Mouse (Mus musculus) intestine, embryonic 14.5 days (tissue): ENCODE measurements around the gene Slc35c1. TPM values are rescaled to one million over a fixed set of nuclear protein-coding genes. Genes with fewer than 3 reads are reported as not detected.

Experiments
- ATAC-seq: fragments of 200-750 bp; cut with Nextera tagmentation; replicated peaks from 2 replicates; pipeline ENCODE4 v1.8.0; 2017; ENCODE audit warnings: low read depth, moderate number of reproducible peaks, moderate TSS enrichment, moderate library complexity; ENCODE audit not compliant: low FRiP score, low TSS enrichment
- DNase-seq: peaks from one replicate; pipeline ENCODE4 v3.0.0-alpha.2; 2018; ENCODE audit warnings: low spot score
- H3K27ac ChIP-seq: fragments of 300-500 bp; sonication (generic); 2 replicates; pipeline ENCODE4 v1.5.1; 2014; ENCODE audit warnings: low read depth, mild to moderate bottlenecking, control low read depth
- H3K27me3 ChIP-seq: fragments of 300-500 bp; sonication (generic); replicated peaks from 2 replicates; pipeline ENCODE4 v1.6.1; 2014; ENCODE audit warnings: low read length, control low read depth; ENCODE audit not compliant: control insufficient read depth, insufficient read depth
- H3K36me3 ChIP-seq: fragments of 300-500 bp; sonication (generic); 2 replicates; pipeline ENCODE4 v1.6.1; 2014; ENCODE audit warnings: low read length, control low read depth; ENCODE audit not compliant: control insufficient read depth, insufficient read depth
- H3K4me1 ChIP-seq: fragments of 300-500 bp; sonication (generic); replicated peaks from 2 replicates; pipeline ENCODE4 v1.6.1; 2014; ENCODE audit warnings: low read length, control low read depth, mixed read lengths; ENCODE audit not compliant: control insufficient read depth, insufficient read depth
- H3K4me2 ChIP-seq: fragments of 300-500 bp; sonication (generic); 2 replicates; pipeline ENCODE4 v1.6.1; 2014; ENCODE audit warnings: low read length
- H3K4me3 ChIP-seq: fragments of 300-500 bp; sonication (generic); 2 replicates; pipeline ENCODE4 v1.5.1; 2014; ENCODE audit warnings: low read depth, low read length, control low read depth, mixed read lengths
- H3K9ac ChIP-seq: fragments of 300-500 bp; sonication (generic); 2 replicates; pipeline ENCODE4 v1.6.1; 2014; ENCODE audit warnings: mild to moderate bottlenecking, low read length
- H3K9me3 ChIP-seq: fragments of 300-500 bp; sonication (generic); 2 replicates; pipeline ENCODE4 v1.6.1; 2016; ENCODE audit warnings: low read length, control low read depth; ENCODE audit not compliant: control insufficient read depth
- WGBS: fragments of 180-500 bp; shearing (Covaris S2); extraction: QIAGEN DNeasy Blood & Tissue Kit; methylation state at CpG from one replicate; pipeline ENCODE4 v1.1.7; 2014; 5-methylcytosine and 5-hydroxymethylcytosine counted together
- polyA plus RNA-seq: library from polyadenylated mRNA; unstranded; fragments of >200 nt; fragmentation: Nextera tagmentation; extraction: Ambion mirVana; gene quantifications from 2 replicates; pipeline ENCODE4 v1.2.1, GENCODE M21; 2014

The Slc35c1 gene
- polyA plus RNA-seq, 1 experiment from 2014 or later: 30.2 TPM

DNA sequence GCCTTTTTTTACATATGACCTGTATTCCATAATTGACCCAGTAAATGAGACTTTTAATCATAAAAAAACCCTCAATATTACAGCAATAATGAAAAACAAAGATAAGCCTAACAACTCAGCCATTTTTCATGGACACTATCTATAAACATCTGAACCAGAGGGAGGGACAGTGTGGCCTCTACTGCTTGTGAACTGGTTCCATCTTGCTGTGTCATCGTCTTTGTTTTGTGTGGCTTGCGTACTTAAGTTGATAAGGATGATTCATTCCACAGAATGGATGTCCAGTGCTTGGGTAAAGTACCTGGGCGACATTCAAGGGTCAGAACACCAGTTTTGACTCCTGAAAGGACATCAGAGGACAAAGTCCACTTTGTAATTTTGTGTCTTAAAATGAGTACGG is 23.0 kb downstream of the Slc35c1 start:
- Histone ChIP-seq H3K9me3 (no peaks in the 10 kb centered on the region), H3K4me2 (no peak overlapping the region), H3K27me3 (no peaks in the 10 kb centered on the region; the same call in 1 of the 2 replicates), H3K4me1 (peaks cover 11% of the 10 kb centered on the region), H3K4me3 (no peak overlapping the region), H3K9ac (no peak overlapping the region), H3K36me3 (no peaks in the 10 kb centered on the region), H3K27ac (no peak overlapping the region)
- WGBS: 78% methylated on average over 4 of the region's 4 CpGs
- no peak for DNase-seq
- no peak for ATAC-seq

DNA sequence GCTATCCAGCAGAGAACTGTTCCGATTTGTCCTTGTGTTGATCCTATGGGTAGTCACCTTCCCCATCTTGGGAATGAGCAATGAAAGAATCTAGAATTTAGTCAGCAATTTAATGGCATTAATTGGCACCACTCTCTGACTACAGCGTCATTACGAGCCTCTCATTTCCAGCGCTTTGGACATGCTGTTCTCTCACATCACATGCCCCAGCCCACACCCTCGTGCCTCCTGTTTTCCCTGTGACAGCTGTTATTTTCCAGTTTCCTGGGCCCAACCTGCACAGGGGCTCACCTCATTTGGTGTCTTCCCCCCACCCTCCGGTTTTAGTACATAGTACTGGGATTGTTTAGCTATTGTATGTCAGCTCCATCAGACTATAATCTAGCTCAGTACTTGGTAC is 25.3 kb downstream of the Slc35c1 start:
- H3K27me3 ChIP-seq: no peaks in the 10 kb centered on the region; the same call in 1 of the 2 replicates
- no peaks in the 10 kb centered on the region for H3K9me3 ChIP-seq
- WGBS: 55% methylated on average over 6 of the region's 6 CpGs
- peak overlapping the region; percentile 46; the same call in 1 of the 2 replicates for H3K9ac ChIP-seq
- no peaks in the 10 kb centered on the region for H3K36me3 ChIP-seq
- H3K27ac ChIP-seq: no peak overlapping the region
- H3K4me3 ChIP-seq: no peak overlapping the region
- ATAC-seq (no peak), DNase-seq (no peak)
- H3K4me1 ChIP-seq: peaks cover 34% of the 10 kb centered on the region
- 0 out of 2 replicates have a peak overlapping the region, but pooled peaks have one; percentile 90 for H3K4me2 ChIP-seq

DNA sequence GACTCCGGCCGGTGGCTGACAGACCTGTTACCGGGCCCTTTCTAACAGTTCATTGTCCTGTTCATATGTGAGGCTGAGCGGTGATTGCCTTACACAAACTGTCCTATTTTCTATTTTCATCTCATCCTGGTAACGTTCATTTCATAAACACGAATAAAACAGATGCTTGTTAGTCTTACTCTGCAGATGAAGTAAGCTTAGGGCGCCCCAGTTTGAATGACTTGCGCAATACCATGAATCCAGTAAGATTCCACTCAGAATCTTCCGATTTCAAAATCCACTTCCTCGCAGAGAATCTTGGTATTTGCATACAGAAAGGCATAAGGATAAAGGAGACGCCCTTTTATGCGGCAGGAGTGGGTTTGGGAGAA is 26.0 kb downstream of the Slc35c1 start:
- 8% methylated on average over 12 of the region's 12 CpGs for WGBS
- Histone ChIP-seq H3K27ac (no peak overlapping the region), H3K36me3 (no peaks in the 10 kb centered on the region), H3K4me1 (peaks cover 36% of the 10 kb centered on the region), H3K9me3 (no peaks in the 10 kb centered on the region), H3K4me2 (peak overlapping the region; percentile 90), H3K27me3 (no peaks in the 10 kb centered on the region; the same call in 1 of the 2 replicates), H3K4me3 (peak overlapping the region; percentile 94), H3K9ac (peak overlapping the region; percentile 46)
- ATAC-seq (no peak), DNase-seq (no peak)

DNA sequence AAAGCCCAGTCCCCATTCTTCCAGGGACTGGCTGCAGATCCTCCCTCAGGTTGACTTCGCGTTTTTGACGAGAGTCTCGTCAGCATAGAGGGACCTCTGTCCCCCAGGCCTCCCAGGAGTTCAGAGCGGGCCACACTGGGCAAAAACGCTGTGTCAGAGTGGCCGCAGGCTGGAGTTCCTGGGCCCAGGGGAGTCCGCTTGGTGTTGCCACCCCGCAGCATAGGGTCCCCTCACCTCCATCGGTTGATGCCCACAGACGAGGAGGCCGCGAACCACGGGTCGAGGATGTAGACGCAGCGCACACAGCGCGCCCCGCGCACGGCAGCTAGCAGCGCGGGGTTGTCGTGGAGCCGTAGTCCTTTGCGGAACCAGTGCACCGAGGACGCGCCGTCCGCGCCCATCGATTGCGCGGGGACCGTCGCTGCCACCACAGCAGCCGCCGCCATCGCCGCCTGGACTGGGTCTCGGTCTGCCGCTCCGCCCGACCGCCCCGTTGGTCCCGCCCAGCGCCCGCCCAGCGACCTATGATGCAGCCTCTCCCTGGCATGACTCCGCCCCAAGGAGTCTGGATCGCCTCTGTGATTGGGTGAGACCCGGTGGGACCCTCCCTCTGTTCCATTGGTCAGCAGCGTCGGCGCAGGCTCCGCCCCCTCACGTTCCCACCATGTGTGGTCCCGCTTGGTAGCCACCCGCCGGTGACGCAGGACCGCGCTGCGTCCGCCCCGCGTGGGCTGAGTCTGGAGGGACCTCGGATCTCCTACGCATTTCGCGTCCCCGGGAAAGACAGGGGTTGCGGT is 26.6 kb downstream of the Slc35c1 start, which contains the start of gene Cry2:
Gene Cry2 (minus strand): TSS at position 466 of the 797 bp plus-strand sequence.
- ATAC-seq: peak; percentile 98
- Histone ChIP-seq H3K4me3 (peak within 1 kb of the TSS; percentile 94), H3K27ac (no peak within 1 kb of the TSS; the same call in 1 of the 2 replicates), H3K4me2 (peak within 1 kb of the TSS; percentile 90), H3K27me3 (no peaks in the 10 kb centered on the region; the same call in 1 of the 2 replicates), H3K9me3 (no peaks in the 10 kb centered on the region), H3K36me3 (no peaks in the 10 kb centered on the region), H3K4me1 (peaks cover 36% of the 10 kb centered on the region), H3K9ac (peak within 1 kb of the TSS; percentile 81)
- DNase-seq: peak; percentile 99
- under 1% methylated on average over 73 of the region's 76 CpGs for WGBS

DNA sequence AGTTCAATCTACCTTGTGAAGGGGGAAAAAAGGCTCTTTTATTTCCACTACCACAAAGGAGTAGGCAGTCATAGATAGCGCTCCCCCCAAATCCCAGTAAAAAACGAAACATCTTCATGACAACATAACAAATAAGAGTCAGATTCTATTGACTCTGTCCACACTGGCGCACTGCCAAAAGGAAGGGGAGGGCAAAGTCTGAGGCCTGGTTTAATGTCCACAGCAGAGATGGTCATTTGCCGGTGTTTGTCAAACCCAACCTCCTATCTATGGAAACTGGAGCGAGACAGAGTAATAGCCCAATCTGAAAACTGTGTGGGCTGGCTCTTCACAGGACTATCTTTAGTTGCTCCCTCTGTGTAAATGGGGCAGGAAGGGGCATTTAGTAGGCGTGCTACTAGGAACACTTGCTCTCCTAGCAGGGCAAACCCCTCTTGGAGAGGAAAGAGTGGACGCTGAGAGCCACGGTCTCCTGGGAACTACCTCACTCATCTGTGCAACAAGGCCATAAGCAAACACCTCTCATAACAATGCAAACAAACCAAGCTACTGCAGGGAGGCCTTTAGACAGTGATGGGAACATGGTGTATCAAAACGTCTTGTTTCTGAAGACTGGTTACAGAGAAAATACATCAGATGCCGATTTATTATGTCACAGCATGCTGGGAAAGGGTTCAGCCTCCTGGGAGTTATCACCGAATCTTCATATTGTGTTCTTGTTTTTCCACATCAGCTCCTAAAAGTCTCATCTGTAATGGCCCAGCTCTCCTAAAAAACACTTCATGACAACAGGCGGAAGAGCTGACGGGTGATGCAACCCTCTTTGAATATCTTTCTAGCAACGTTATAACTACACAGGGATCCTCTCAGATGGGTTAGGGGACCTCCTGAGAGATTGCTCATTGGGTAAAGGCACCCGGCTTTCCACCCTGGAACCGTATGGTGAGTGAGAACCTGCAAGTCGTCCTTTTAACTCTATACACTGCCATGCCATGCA is 27.7 kb downstream of the Slc35c1 start:
- no peaks in the 10 kb centered on the region for H3K36me3 ChIP-seq
- H3K4me3 ChIP-seq: peak overlapping the region; percentile 94
- H3K4me2 ChIP-seq: peak overlapping the region; percentile 90
- no peak for DNase-seq
- WGBS: 45% methylated on average over 17 of the region's 17 CpGs
- peak overlapping the region; percentile 81 for H3K9ac ChIP-seq
- ATAC-seq: no peak
- no peaks in the 10 kb centered on the region; the same call in 1 of the 2 replicates for H3K27me3 ChIP-seq
- H3K4me1 ChIP-seq: peaks cover 46% of the 10 kb centered on the region
- H3K9me3 ChIP-seq: no peaks in the 10 kb centered on the region
- no peak overlapping the region for H3K27ac ChIP-seq

DNA sequence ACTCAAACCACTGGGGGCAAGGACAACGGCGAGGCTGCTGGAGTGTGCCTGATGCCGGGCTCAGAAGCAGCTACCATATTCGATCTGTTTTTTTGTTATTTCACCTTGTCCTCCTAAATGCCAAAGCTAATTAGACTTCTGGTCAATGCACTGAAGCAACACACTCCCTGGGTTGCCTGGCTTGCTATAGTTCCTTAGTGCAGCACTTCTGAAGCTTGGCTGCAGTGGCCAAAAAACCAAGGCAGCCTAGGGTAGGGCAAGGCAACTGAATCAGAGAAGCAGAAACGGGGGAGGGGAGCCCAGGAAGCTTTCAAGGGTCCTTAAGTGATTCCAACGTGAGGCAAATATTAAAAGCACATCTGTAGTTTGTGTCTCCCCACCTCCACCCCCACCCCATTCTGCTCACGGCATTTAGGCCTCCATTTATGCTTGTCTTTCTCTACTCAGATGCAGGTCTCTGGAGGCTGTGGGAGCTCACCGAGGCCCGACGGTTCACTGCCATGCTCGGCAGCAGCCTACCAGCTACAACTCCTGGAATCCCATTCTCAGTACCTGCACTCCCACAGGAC is 28.6 kb downstream of the Slc35c1 start:
- Histone ChIP-seq H3K9ac (peak overlapping the region; percentile 17; the same call in 1 of the 2 replicates), H3K27ac (no peak overlapping the region), H3K4me2 (peak overlapping the region; percentile 90), H3K27me3 (no peaks in the 10 kb centered on the region; the same call in 1 of the 2 replicates), H3K4me3 (0 out of 2 replicates have a peak overlapping the region, but pooled peaks have one; percentile 6), H3K9me3 (no peaks in the 10 kb centered on the region), H3K4me1 (peaks cover 49% of the 10 kb centered on the region), H3K36me3 (no peaks in the 10 kb centered on the region)
- WGBS: 40% methylated on average over 11 of the region's 11 CpGs
- DNase-seq (no peak), ATAC-seq (no peak)

DNA sequence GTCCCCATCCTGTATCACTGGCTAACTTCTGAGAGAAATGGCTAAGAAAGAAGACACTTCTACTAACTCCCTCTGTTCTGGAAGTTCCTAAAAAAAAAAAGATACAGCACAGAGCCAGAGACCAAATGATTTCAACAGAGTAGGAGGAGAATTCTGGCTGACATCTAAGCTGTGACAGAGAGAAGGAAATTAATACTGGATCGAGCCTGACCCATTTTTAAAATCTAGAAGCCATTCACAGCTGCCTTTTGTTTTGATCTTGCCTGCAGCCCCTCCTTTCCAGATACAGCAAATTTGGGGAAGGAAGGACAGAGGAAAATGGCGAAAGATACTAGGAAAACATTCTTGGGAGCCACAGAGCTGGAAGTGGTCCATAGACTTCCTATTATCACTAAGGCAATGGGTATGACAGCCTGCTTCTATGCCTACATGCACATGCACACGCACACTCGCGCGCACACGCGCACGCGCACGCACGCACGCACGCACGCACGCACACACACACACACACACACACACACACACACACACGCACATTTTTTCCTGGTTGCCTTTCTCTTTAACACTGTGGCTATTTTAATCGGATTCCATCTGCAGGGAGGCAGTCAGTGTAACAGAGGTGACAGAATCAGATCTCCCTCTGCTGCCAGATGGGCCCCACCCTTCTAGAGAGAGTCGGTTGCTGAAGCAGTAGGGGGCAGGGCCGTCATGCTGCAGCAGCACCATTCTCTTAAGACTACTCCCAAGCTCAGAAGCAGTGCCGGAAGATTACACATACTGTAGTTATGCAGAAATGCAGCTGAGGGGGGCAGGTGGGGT is 29.4 kb downstream of the Slc35c1 start:
- ATAC-seq: no peak
- 51% methylated on average over 21 of the region's 21 CpGs for WGBS
- peak overlapping the region; percentile 90 for H3K4me2 ChIP-seq
- H3K9me3 ChIP-seq: no peaks in the 10 kb centered on the region
- H3K36me3 ChIP-seq: peaks cover 5% of the 10 kb centered on the region
- no peaks in the 10 kb centered on the region; the same call in 1 of the 2 replicates for H3K27me3 ChIP-seq
- peak overlapping the region; percentile 17; the same call in 1 of the 2 replicates for H3K9ac ChIP-seq
- peak; percentile 67 for DNase-seq
- no peak overlapping the region for H3K27ac ChIP-seq
- 0 out of 2 replicates have a peak overlapping the region, but pooled peaks have one; percentile 6 for H3K4me3 ChIP-seq
- H3K4me1 ChIP-seq: peaks cover 49% of the 10 kb centered on the region
